Mouse (Mus musculus): Measurements from ENCODE around the gene Hcls1.
A peak's percentile ranks its signal among the peaks of the same experiment; 100 is the strongest.

Gene Hcls1

GRCm38 (mm10) chr16:36941137-36941727 is 6.4 kb downstream of the Hcls1 start:
- peak; percentile 76 for DNase-seq (ENCODE audit: low read depth, low spot score)
- H3K27me3 ChIP-seq (ENCODE audit: control insufficient read depth, insufficient read depth, low read length, poor library complexity, severe bottlenecking): no peaks in the 10 kb centered on the region
- peaks cover 9% of the 10 kb centered on the region; the same call in 1 of the 2 replicates for H3K36me3 ChIP-seq (ENCODE audit: control insufficient read depth, insufficient read depth, low read length, poor library complexity, severe bottlenecking)

- no peak for DNase-seq (ENCODE audit: low read depth, low spot score)
- Histone ChIP-seq H3K27me3 (ENCODE audit: control insufficient read depth, insufficient read depth, low read length, poor library complexity, severe bottlenecking) (no peaks in the 10 kb centered on the region), H3K36me3 (ENCODE audit: control insufficient read depth, insufficient read depth, low read length, poor library complexity, severe bottlenecking) (peaks cover 9% of the 10 kb centered on the region; the same call in 1 of the 2 replicates)
Measured at GRCm38 (mm10) chr16:36941895-36942294, 7.1 kb downstream of the Hcls1 start.

- Histone ChIP-seq H3K36me3 (ENCODE audit: control insufficient read depth, insufficient read depth, low read length, poor library complexity, severe bottlenecking) (peaks cover 7% of the 10 kb centered on the region), H3K27me3 (ENCODE audit: control insufficient read depth, insufficient read depth, low read length, poor library complexity, severe bottlenecking) (no peaks in the 10 kb centered on the region)
- no peak for DNase-seq (ENCODE audit: low read depth, low spot score)
Measured at GRCm38 (mm10) chr16:36943591-36943990, 8.8 kb downstream of the Hcls1 start.

- peaks cover 10% of the 10 kb centered on the region for H3K36me3 ChIP-seq (ENCODE audit: control insufficient read depth, insufficient read depth, low read length, poor library complexity, severe bottlenecking)
- no peak for DNase-seq (ENCODE audit: low read depth, low spot score)
- no peaks in the 10 kb centered on the region for H3K27me3 ChIP-seq (ENCODE audit: control insufficient read depth, insufficient read depth, low read length, poor library complexity, severe bottlenecking)
Measured at GRCm38 (mm10) chr16:36944895-36945424, 10.2 kb downstream of the Hcls1 start.

GRCm38 (mm10) chr16:36946459-36947159 is 11.8 kb downstream of the Hcls1 start:
- Histone ChIP-seq H3K36me3 (ENCODE audit: control insufficient read depth, insufficient read depth, low read length, poor library complexity, severe bottlenecking) (peaks cover 14% of the 10 kb centered on the region), H3K27me3 (ENCODE audit: control insufficient read depth, insufficient read depth, low read length, poor library complexity, severe bottlenecking) (no peaks in the 10 kb centered on the region)
- DNase-seq (ENCODE audit: low read depth, low spot score): peak; percentile 11

- H3K36me3 ChIP-seq (ENCODE audit: control insufficient read depth, insufficient read depth, low read length, poor library complexity, severe bottlenecking): peaks cover 14% of the 10 kb centered on the region
Measured at GRCm38 (mm10) chr16:36947646-36948197, 12.9 kb downstream of the Hcls1 start.

GRCm38 (mm10) chr16:36949614-36950336 is 15.0 kb downstream of the Hcls1 start:
- no peaks in the 10 kb centered on the region for H3K27me3 ChIP-seq (ENCODE audit: control insufficient read depth, insufficient read depth, low read length, poor library complexity, severe bottlenecking)
- H3K36me3 ChIP-seq (ENCODE audit: control insufficient read depth, insufficient read depth, low read length, poor library complexity, severe bottlenecking): peaks cover 16% of the 10 kb centered on the region
- no peak for DNase-seq (ENCODE audit: low read depth, low spot score)

More at GRCm38 (mm10) chr16:36947646-36948197, 12.9 kb downstream of the Hcls1 start:
- no peak for DNase-seq (ENCODE audit: low read depth, low spot score)
- no peaks in the 10 kb centered on the region for H3K27me3 ChIP-seq (ENCODE audit: control insufficient read depth, insufficient read depth, low read length, poor library complexity, severe bottlenecking)

- Histone ChIP-seq H3K36me3 (ENCODE audit: control insufficient read depth, insufficient read depth, low read length, poor library complexity, severe bottlenecking) (peaks cover 18% of the 10 kb centered on the region), H3K27me3 (ENCODE audit: control insufficient read depth, insufficient read depth, low read length, poor library complexity, severe bottlenecking) (no peaks in the 10 kb centered on the region)
- DNase-seq (ENCODE audit: low read depth, low spot score): no peak
Measured at GRCm38 (mm10) chr16:36951029-36951428, 16.2 kb downstream of the Hcls1 start.

GRCm38 (mm10) chr16:36955106-36955505 is 20.3 kb downstream of the Hcls1 start:
- Histone ChIP-seq H3K36me3 (ENCODE audit: control insufficient read depth, insufficient read depth, low read length, poor library complexity, severe bottlenecking) (peaks cover 21% of the 10 kb centered on the region), H3K27me3 (ENCODE audit: control insufficient read depth, insufficient read depth, low read length, poor library complexity, severe bottlenecking) (no peaks in the 10 kb centered on the region)
- DNase-seq (ENCODE audit: low read depth, low spot score): no peak

GRCm38 (mm10) chr16:36963415-36963814 is 28.6 kb downstream of the Hcls1 start:
- DNase-seq (ENCODE audit: low read depth, low spot score): no peak
- H3K27me3 ChIP-seq (ENCODE audit: control insufficient read depth, insufficient read depth, low read length, poor library complexity, severe bottlenecking): no peaks in the 10 kb centered on the region
- H3K36me3 ChIP-seq (ENCODE audit: control insufficient read depth, insufficient read depth, low read length, poor library complexity, severe bottlenecking): peaks cover 32% of the 10 kb centered on the region

- H3K36me3 ChIP-seq (ENCODE audit: control insufficient read depth, insufficient read depth, low read length, poor library complexity, severe bottlenecking): no peaks in the 10 kb centered on the region
- DNase-seq (ENCODE audit: low read depth, low spot score): no peak
- no peaks in the 10 kb centered on the region for H3K27me3 ChIP-seq (ENCODE audit: control insufficient read depth, insufficient read depth, low read length, poor library complexity, severe bottlenecking)
Measured at GRCm38 (mm10) chr16:36979127-36979526, 44.3 kb downstream of the Hcls1 start.

- Histone ChIP-seq H3K27me3 (ENCODE audit: control insufficient read depth, insufficient read depth, low read length, poor library complexity, severe bottlenecking) (no peaks in the 10 kb centered on the region), H3K36me3 (ENCODE audit: control insufficient read depth, insufficient read depth, low read length, poor library complexity, severe bottlenecking) (no peaks in the 10 kb centered on the region)
- DNase-seq (ENCODE audit: low read depth, low spot score): no peak
Measured at GRCm38 (mm10) chr16:36983796-36984195, 49.0 kb downstream of the Hcls1 start.

- DNase-seq (ENCODE audit: low read depth, low spot score): peak; percentile 74
- Histone ChIP-seq H3K27me3 (ENCODE audit: control insufficient read depth, insufficient read depth, low read length, poor library complexity, severe bottlenecking) (no peaks in the 10 kb centered on the region), H3K36me3 (ENCODE audit: control insufficient read depth, insufficient read depth, low read length, poor library complexity, severe bottlenecking) (no peaks in the 10 kb centered on the region)
Measured at GRCm38 (mm10) chr16:36985636-36986042, 50.9 kb downstream of the Hcls1 start.

GRCm38 (mm10) chr16:36987399-36987798 is 52.6 kb downstream of the Hcls1 start:
- no peak for DNase-seq (ENCODE audit: low read depth, low spot score)
- Histone ChIP-seq H3K27me3 (ENCODE audit: control insufficient read depth, insufficient read depth, low read length, poor library complexity, severe bottlenecking) (no peaks in the 10 kb centered on the region), H3K36me3 (ENCODE audit: control insufficient read depth, insufficient read depth, low read length, poor library complexity, severe bottlenecking) (no peaks in the 10 kb centered on the region)

All from splenic B cell, adult 2 months (primary cell).